Mouse (Mus musculus) liver, postnatal 0 days (tissue): ENCODE data around the gene Mrnip. TPM values are rescaled to one million over a fixed set of nuclear protein-coding genes. Genes with fewer than 3 reads are reported as not detected.
A peak's percentile ranks its signal among the peaks of the same experiment; 100 is the strongest.

Experiments used
- ATAC-seq: fragments of 200-750 bp; cut with Nextera tagmentation; 2 replicates; pipeline ENCODE4 v1.8.0; 2017; ENCODE audit warnings: mild to moderate bottlenecking, moderate library complexity
- DNase-seq: peaks from one replicate; pipeline ENCODE4 v3.0.0-alpha.2; 2016
- H3K27ac ChIP-seq: fragments of 300-500 bp; sonication (generic); 2 replicates; pipeline ENCODE4 v1.5.1; 2014; ENCODE audit warnings: antibody characterized with exemption, moderate library complexity, mild to moderate bottlenecking, low read depth
- H3K27me3 ChIP-seq: fragments of 300-500 bp; sonication (generic); 2 replicates; pipeline ENCODE4 v1.6.1; 2014; ENCODE audit warnings: low read length, control low read depth, mixed read lengths; ENCODE audit not compliant: insufficient read depth
- H3K36me3 ChIP-seq: fragments of 300-500 bp; sonication (generic); replicated peaks from 2 replicates; pipeline ENCODE4 v1.6.1; 2014; ENCODE audit warnings: mild to moderate bottlenecking, control low read depth, low read length, moderate library complexity, mixed read lengths; ENCODE audit not compliant: insufficient read depth
- H3K4me1 ChIP-seq: fragments of 300-500 bp; sonication (generic); 2 replicates; pipeline ENCODE4 v1.6.1; 2014; ENCODE audit warnings: antibody characterized with exemption, mild to moderate bottlenecking, control low read depth; ENCODE audit not compliant: insufficient read depth
- H3K4me2 ChIP-seq: fragments of 300-500 bp; sonication (generic); 2 replicates; pipeline ENCODE4 v1.6.1; 2014; ENCODE audit warnings: low read depth, mild to moderate bottlenecking, low read length, moderate library complexity, mixed read lengths
- H3K4me3 ChIP-seq: fragments of 300-500 bp; sonication (generic); 2 replicates; pipeline ENCODE4 v1.5.1; 2014; ENCODE audit warnings: low read depth, low read length
- H3K9ac ChIP-seq: fragments of 300-500 bp; sonication (generic); replicated peaks from 2 replicates; pipeline ENCODE4 v1.6.1; 2014; ENCODE audit warnings: mild to moderate bottlenecking, moderate library complexity
- H3K9me3 ChIP-seq: fragments of 300-500 bp; sonication (generic); 2 replicates; pipeline ENCODE4 v1.6.1; 2016; ENCODE audit warnings: mild to moderate bottlenecking, control low read depth, low read length, mixed read lengths
- CTCF ChIP-seq: sonication (generic); IDR thresholded peaks from 2 replicates; pipeline ENCODE4 v1.5.1; 2016; ENCODE audit warnings: antibody characterized with exemption, low read depth
- EP300 ChIP-seq: IDR thresholded peaks from 2 replicates; pipeline ENCODE4 v1.6.1; 2016; ENCODE audit warnings: antibody characterized with exemption, low read depth, mild to moderate bottlenecking
- WGBS: fragments of 180-500 bp; shearing (Covaris S2); extraction: QIAGEN DNeasy Blood & Tissue Kit; methylation state at CpG from one replicate; pipeline ENCODE4 v1.1.7; 2014; ENCODE audit not compliant: insufficient replicate concordance; 5-methylcytosine and 5-hydroxymethylcytosine counted together
- polyA plus RNA-seq: library from polyadenylated mRNA; unstranded; fragments of >200 nt; fragmentation: Nextera tagmentation; extraction: Ambion mirVana; gene quantifications from 2 replicates; pipeline ENCODE4 v1.2.1, GENCODE M21; 2015

Gene Mrnip
- polyA plus RNA-seq, 1 experiment from 2014 or later = 5.0 TPM

- no peaks in the 10 kb centered on the region for H3K27me3 ChIP-seq
- ATAC-seq (no peak), DNase-seq (no peak)
- H3K36me3 ChIP-seq = peaks cover 20% of the 10 kb centered on the region
- no peak overlapping the region for H3K4me3 ChIP-seq
- no peak overlapping the region for H3K9ac ChIP-seq
- TF ChIP-seq CTCF = no peak
- no peak for TF ChIP-seq EP300
- peak overlapping the region; percentile 36; the same call in 1 of the 2 replicates for H3K27ac ChIP-seq
- peak overlapping the region; percentile 23; the same call in 1 of the 2 replicates for H3K4me2 ChIP-seq
- H3K4me1 ChIP-seq = peaks cover 24% of the 10 kb centered on the region
- WGBS = 34% methylated on average over 10 of the region's 10 CpGs
- H3K9me3 ChIP-seq = no peaks in the 10 kb centered on the region
These were observed 39.9 kb upstream of the Mrnip start for GRCm38 (mm10) chr11:50134136-50134859.

- TF ChIP-seq EP300 = no peak
- no peak for TF ChIP-seq CTCF
- no peaks in the 10 kb centered on the region for H3K9me3 ChIP-seq
- no peak overlapping the region for H3K4me3 ChIP-seq
- peaks cover 53% of the 10 kb centered on the region for H3K36me3 ChIP-seq
- ATAC-seq (peak; percentile 29; the same call in 1 of the 2 replicates), DNase-seq (no peak)
- H3K9ac ChIP-seq = no peak overlapping the region
- peaks cover 14% of the 10 kb centered on the region for H3K4me1 ChIP-seq
- no peaks in the 10 kb centered on the region for H3K27me3 ChIP-seq
- H3K27ac ChIP-seq = no peak overlapping the region
- peak overlapping the region; percentile 52 for H3K4me2 ChIP-seq
- WGBS = 73% methylated on average over 10 of the region's 10 CpGs
These were observed 35.9 kb upstream of the Mrnip start for GRCm38 (mm10) chr11:50138206-50138822.

- peak; percentile 89 for ATAC-seq
- Histone ChIP-seq H3K9me3 (no peaks in the 10 kb centered on the region), H3K27ac (peak overlapping the region; percentile 79), H3K4me2 (peak overlapping the region; percentile 52), H3K4me1 (peaks cover 5% of the 10 kb centered on the region), H3K4me3 (0 out of 2 replicates have a peak overlapping the region, but pooled peaks have one; percentile 10), H3K9ac (peak overlapping the region; percentile 54), H3K36me3 (peaks cover 58% of the 10 kb centered on the region), H3K27me3 (no peaks in the 10 kb centered on the region)
- peak; percentile 53 for DNase-seq
- 61% methylated on average over 7 of the region's 7 CpGs for WGBS
- TF ChIP-seq EP300 = peak; percentile 34; the same call in 1 of the 2 replicates
- no peak for TF ChIP-seq CTCF
These were observed 34.7 kb upstream of the Mrnip start for GRCm38 (mm10) chr11:50139571-50139970.

- Histone ChIP-seq H3K27me3 (no peaks in the 10 kb centered on the region), H3K9me3 (no peaks in the 10 kb centered on the region), H3K36me3 (peaks cover 77% of the 10 kb centered on the region), H3K4me2 (no peak overlapping the region), H3K9ac (no peak overlapping the region), H3K4me1 (peaks cover 8% of the 10 kb centered on the region), H3K4me3 (no peak overlapping the region), H3K27ac (no peak overlapping the region)
- TF ChIP-seq CTCF = no peak
- no peak for TF ChIP-seq EP300
- ATAC-seq (no peak), DNase-seq (no peak)
- 91% methylated on average over 3 of the region's 3 CpGs for WGBS
These were observed 28.7 kb upstream of the Mrnip start for GRCm38 (mm10) chr11:50145529-50145928.

DNA sequence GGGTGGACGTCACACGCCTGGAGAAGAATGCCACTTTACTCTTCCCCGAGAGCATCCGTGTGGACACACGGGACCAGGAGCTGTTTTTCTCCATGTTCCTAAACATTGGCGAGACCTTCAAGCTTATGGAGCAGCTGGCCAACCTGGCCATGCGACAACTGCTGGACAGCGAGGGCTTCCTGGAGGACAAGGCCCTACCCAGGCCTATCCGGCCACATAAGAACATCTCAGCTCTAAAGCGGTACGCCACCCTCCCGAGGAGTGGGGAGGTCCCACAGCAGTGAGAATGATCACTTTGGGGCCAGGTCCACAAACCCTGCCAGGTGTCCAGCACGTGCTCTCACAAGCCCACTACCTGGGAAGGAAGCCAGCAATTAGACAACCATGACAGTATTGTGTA, 28.1 kb upstream of the Mrnip start:
- no peak for ATAC-seq
- peaks cover 76% of the 10 kb centered on the region for H3K36me3 ChIP-seq
- whole genome bisulfite sequencing = 92% methylated on average over 13 of the region's 13 CpGs
- no peak overlapping the region for H3K9ac ChIP-seq
- peaks cover 8% of the 10 kb centered on the region for H3K4me1 ChIP-seq
- TF ChIP-seq CTCF = no peak
- no peak for TF ChIP-seq EP300
- H3K27me3 ChIP-seq = no peaks in the 10 kb centered on the region
- no peak overlapping the region for H3K4me2 ChIP-seq
- H3K27ac ChIP-seq = no peak overlapping the region
- DNase-seq = no peak
- no peak overlapping the region for H3K4me3 ChIP-seq
- no peaks in the 10 kb centered on the region for H3K9me3 ChIP-seq

DNA sequence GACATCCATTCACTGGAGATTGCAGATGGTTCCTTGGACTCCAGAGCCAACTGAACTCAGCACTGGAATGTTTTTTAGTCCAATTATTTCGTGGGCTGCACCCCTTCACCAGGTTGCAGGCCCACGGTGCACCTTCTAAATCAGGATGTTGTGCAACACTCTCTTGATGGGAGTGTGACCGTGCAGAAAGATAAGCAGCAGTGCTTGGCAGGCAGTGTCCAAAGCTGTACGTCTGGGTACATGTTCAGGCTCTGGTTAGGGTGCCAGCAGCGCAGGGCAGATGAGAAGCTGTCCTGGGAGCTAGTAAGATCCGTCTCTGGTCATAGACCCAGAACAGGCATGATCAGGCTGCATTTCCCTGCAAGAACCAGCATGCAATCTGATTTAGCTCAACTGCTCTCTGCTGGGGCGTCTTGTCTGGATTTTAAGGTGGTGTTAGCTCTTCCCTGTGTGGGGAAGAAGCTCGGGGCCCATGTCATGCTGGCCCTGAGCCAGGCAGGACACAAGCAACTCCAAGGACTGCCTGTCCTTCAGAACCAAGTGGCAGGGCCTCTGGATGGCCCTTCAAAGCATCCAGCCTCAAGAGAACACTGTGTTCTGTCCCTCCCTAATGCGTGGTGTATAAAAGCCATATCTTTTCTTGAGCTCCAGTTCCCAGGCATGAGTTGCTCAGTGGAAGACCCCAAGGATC, 26.8 kb upstream of the Mrnip start:
- 46% methylated on average over 9 of the region's 9 CpGs for WGBS
- no peak for ATAC-seq
- Histone ChIP-seq H3K27me3 (no peaks in the 10 kb centered on the region), H3K9ac (peak overlapping the region; percentile 16; the same call in 1 of the 2 replicates), H3K36me3 (peaks cover 78% of the 10 kb centered on the region), H3K4me1 (peaks cover 8% of the 10 kb centered on the region), H3K4me3 (no peak overlapping the region), H3K27ac (no peak overlapping the region), H3K4me2 (no peak overlapping the region), H3K9me3 (no peaks in the 10 kb centered on the region)
- no peak for DNase-seq
- TF ChIP-seq EP300 (no peak), CTCF (no peak)
